Mouse (Mus musculus): ENCODE results near the gene Aldh18a1. TPM values are rescaled to one million over a fixed set of nuclear protein-coding genes. Genes with fewer than 3 reads are reported as not detected.
"Not testable (repeated sequence)": the region's sequence is repeated elsewhere in the genome, so short reads cannot be mapped to it uniquely, and the experiment has no call there.

Gene Aldh18a1
- polyA plus RNA-seq, 1 experiment from 2014 or later, result 28.4 TPM

GRCm38 (mm10) chr19:40630096-40630495 lies 41.8 kb upstream of the Aldh18a1 start:
- no peak for ATAC-seq (replicated peaks; ENCODE audit: low FRiP score, low read depth)
- H3K27ac ChIP-seq, result peak overlapping the region; percentile 54; the same call in 1 of the 2 replicates
- no peak overlapping the region for H3K9ac ChIP-seq (ENCODE audit: low read depth, low read length)
- H3K27me3 ChIP-seq (ENCODE audit: insufficient read depth, low read length), result no peaks in the 10 kb centered on the region
- TF ChIP-seq CTCF (IDR thresholded peaks at IDR 0.05; ENCODE audit: low read depth), result no peak
- peak; percentile 36 for DNase-seq (ENCODE audit: low spot score)
- no peaks in the 10 kb centered on the region for H3K36me3 ChIP-seq (ENCODE audit: insufficient read depth, low read length)
- no peaks in the 10 kb centered on the region for H3K4me1 ChIP-seq (replicated peaks; ENCODE audit: insufficient read depth, low read length)
- H3K4me3 ChIP-seq (replicated peaks; ENCODE audit: low read depth, low read length), result no peak overlapping the region
- no peaks in the 10 kb centered on the region for H3K9me3 ChIP-seq (replicated peaks; ENCODE audit: low read length)
- 80% methylated on average over 3 of the region's 3 CpGs for WGBS
- H3K4me2 ChIP-seq (ENCODE audit: low read length), result no peak overlapping the region

- H3K9ac ChIP-seq (ENCODE audit: low read depth, low read length), result no peak overlapping the region
- H3K4me1 ChIP-seq (replicated peaks; ENCODE audit: insufficient read depth, low read length), result no peaks in the 10 kb centered on the region
- ATAC-seq (replicated peaks; ENCODE audit: low FRiP score, low read depth), result no peak
- H3K27me3 ChIP-seq (ENCODE audit: insufficient read depth, low read length), result no peaks in the 10 kb centered on the region
- no peaks in the 10 kb centered on the region for H3K9me3 ChIP-seq (replicated peaks; ENCODE audit: low read length)
- no peaks in the 10 kb centered on the region for H3K36me3 ChIP-seq (ENCODE audit: insufficient read depth, low read length)
- H3K4me3 ChIP-seq (replicated peaks; ENCODE audit: low read depth, low read length), result no peak overlapping the region
- no peak for DNase-seq (ENCODE audit: low spot score)
- no peak overlapping the region for H3K4me2 ChIP-seq (ENCODE audit: low read length)
- TF ChIP-seq CTCF (IDR thresholded peaks at IDR 0.05; ENCODE audit: low read depth), result no peak
- no peak overlapping the region for H3K27ac ChIP-seq
Measured at GRCm38 (mm10) chr19:40628950-40629349, 40.7 kb upstream of the Aldh18a1 start.

GRCm38 (mm10) chr19:40625935-40626334 lies 37.7 kb upstream of the Aldh18a1 start:
- no peak overlapping the region for H3K9ac ChIP-seq (ENCODE audit: low read depth, low read length)
- TF ChIP-seq CTCF (IDR thresholded peaks at IDR 0.05; ENCODE audit: low read depth), result no peak
- DNase-seq (ENCODE audit: low spot score) (no peak), ATAC-seq (replicated peaks; ENCODE audit: low FRiP score, low read depth) (no peak)
- no peaks in the 10 kb centered on the region for H3K4me1 ChIP-seq (replicated peaks; ENCODE audit: insufficient read depth, low read length)
- no peaks in the 10 kb centered on the region for H3K27me3 ChIP-seq (ENCODE audit: insufficient read depth, low read length)
- no peak overlapping the region for H3K4me3 ChIP-seq (replicated peaks; ENCODE audit: low read depth, low read length)
- no peaks in the 10 kb centered on the region for H3K36me3 ChIP-seq (ENCODE audit: insufficient read depth, low read length)
- H3K9me3 ChIP-seq (replicated peaks; ENCODE audit: low read length), result no peaks in the 10 kb centered on the region
- H3K4me2 ChIP-seq (ENCODE audit: low read length), result no peak overlapping the region
- H3K27ac ChIP-seq, result no peak overlapping the region
- 40% methylated on average over 12 of the region's 12 CpGs for WGBS

- not testable (repeated sequence) for ATAC-seq (replicated peaks; ENCODE audit: low FRiP score, low read depth); H3K4me1 ChIP-seq (replicated peaks; ENCODE audit: insufficient read depth, low read length); H3K9ac ChIP-seq (ENCODE audit: low read depth, low read length); H3K9me3 ChIP-seq (replicated peaks; ENCODE audit: low read length); DNase-seq (ENCODE audit: low spot score); H3K4me2 ChIP-seq (ENCODE audit: low read length); H3K27me3 ChIP-seq (ENCODE audit: insufficient read depth, low read length); H3K27ac ChIP-seq; H3K36me3 ChIP-seq (ENCODE audit: insufficient read depth, low read length); H3K4me3 ChIP-seq (replicated peaks; ENCODE audit: low read depth, low read length)
- WGBS, result 41% methylated on average over 10 of the region's 26 CpGs
Measured at GRCm38 (mm10) chr19:40621616-40622015, 33.4 kb upstream of the Aldh18a1 start.

- no peak for TF ChIP-seq CTCF (IDR thresholded peaks at IDR 0.05; ENCODE audit: low read depth)
- 46% methylated on average over 7 of the region's 7 CpGs for WGBS
- Histone ChIP-seq H3K27me3 (ENCODE audit: insufficient read depth, low read length) (no peaks in the 10 kb centered on the region), H3K9ac (ENCODE audit: low read depth, low read length) (no peak overlapping the region), H3K9me3 (replicated peaks; ENCODE audit: low read length) (no peaks in the 10 kb centered on the region), H3K4me2 (ENCODE audit: low read length) (no peak overlapping the region), H3K4me3 (replicated peaks; ENCODE audit: low read depth, low read length) (no peak overlapping the region), H3K27ac (no peak overlapping the region), H3K4me1 (replicated peaks; ENCODE audit: insufficient read depth, low read length) (0 out of 2 replicates have a peak, but pooled peaks cover 4% of the 10 kb centered on the region), H3K36me3 (ENCODE audit: insufficient read depth, low read length) (no peaks in the 10 kb centered on the region)
- DNase-seq (ENCODE audit: low spot score), result no peak
- ATAC-seq (replicated peaks; ENCODE audit: low FRiP score, low read depth), result no peak
Measured at GRCm38 (mm10) chr19:40616021-40616420, 27.8 kb upstream of the Aldh18a1 start.

GRCm38 (mm10) chr19:40614811-40615210 lies 26.5 kb upstream of the Aldh18a1 start:
- Histone ChIP-seq H3K27me3 (ENCODE audit: insufficient read depth, low read length) (no peaks in the 10 kb centered on the region), H3K4me3 (replicated peaks; ENCODE audit: low read depth, low read length) (no peak overlapping the region), H3K27ac (no peak overlapping the region), H3K9me3 (replicated peaks; ENCODE audit: low read length) (no peaks in the 10 kb centered on the region), H3K4me2 (ENCODE audit: low read length) (no peak overlapping the region), H3K36me3 (ENCODE audit: insufficient read depth, low read length) (no peaks in the 10 kb centered on the region), H3K4me1 (replicated peaks; ENCODE audit: insufficient read depth, low read length) (0 out of 2 replicates have a peak, but pooled peaks cover 4% of the 10 kb centered on the region), H3K9ac (ENCODE audit: low read depth, low read length) (no peak overlapping the region)
- WGBS, result 71% methylated on average over 7 of the region's 7 CpGs
- ATAC-seq (replicated peaks; ENCODE audit: low FRiP score, low read depth), result no peak
- TF ChIP-seq CTCF (IDR thresholded peaks at IDR 0.05; ENCODE audit: low read depth), result no peak
- no peak for DNase-seq (ENCODE audit: low spot score)

GRCm38 (mm10) chr19:40611830-40612506 lies 23.7 kb upstream of the Aldh18a1 start, which contains the start of the genes Tctn3 and Entpd1:
Gene Tctn3, minus strand, starts transcription at chr19:40612233.
Gene Entpd1, plus strand, starts transcription at chr19:40612366.
- WGBS, result under 1% methylated on average over 45 of the region's 45 CpGs
- peaks cover 19% of the 10 kb centered on the region for H3K36me3 ChIP-seq (ENCODE audit: insufficient read depth, low read length)
- H3K9ac ChIP-seq (ENCODE audit: low read depth, low read length), result peak within 1 kb of the TSS; percentile 57
- no peaks in the 10 kb centered on the region for H3K9me3 ChIP-seq (replicated peaks; ENCODE audit: low read length)
- no peaks in the 10 kb centered on the region for H3K27me3 ChIP-seq (ENCODE audit: insufficient read depth, low read length)
- ATAC-seq (replicated peaks; ENCODE audit: low FRiP score, low read depth), result peak; percentile 100
- H3K4me3 ChIP-seq (replicated peaks; ENCODE audit: low read depth, low read length), result peak within 1 kb of the TSS; percentile 53
- no peak within 1 kb of the TSS for H3K27ac ChIP-seq
- DNase-seq (ENCODE audit: low spot score), result peak; percentile 99
- peak; percentile 99 for TF ChIP-seq CTCF (IDR thresholded peaks at IDR 0.05; ENCODE audit: low read depth)
- 0 out of 2 replicates have a peak, but pooled peaks cover 4% of the 10 kb centered on the region for H3K4me1 ChIP-seq (replicated peaks; ENCODE audit: insufficient read depth, low read length)
- H3K4me2 ChIP-seq (ENCODE audit: low read length), result peak within 1 kb of the TSS; percentile 64
